Mouse (Mus musculus): ENCODE data around the gene Elmo1.
"Not testable (repeated sequence)": the region's sequence is repeated elsewhere in the genome, so short reads cannot be mapped to it uniquely, and the experiment has no call there.

Gene Elmo1

DNA sequence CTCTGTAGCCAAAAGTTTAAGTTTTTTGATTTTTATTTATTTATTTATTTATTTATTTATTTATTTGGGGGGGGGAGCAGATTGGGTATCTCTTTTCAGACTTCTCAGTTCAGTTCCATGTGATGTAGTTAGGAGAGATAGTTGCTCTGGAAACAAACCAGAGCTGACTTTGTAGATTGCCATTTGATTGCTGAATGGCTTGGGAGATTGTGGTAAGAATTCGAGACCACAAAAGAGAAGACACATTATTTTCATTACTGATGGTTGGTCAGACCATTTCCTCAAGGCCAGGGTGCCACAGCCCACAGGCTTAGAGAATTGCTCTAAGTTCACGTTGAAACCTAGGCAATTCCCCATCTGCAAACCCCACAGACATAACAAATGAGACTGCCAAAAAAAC lies 544.3 kb downstream of the Elmo1 start:
- not testable (repeated sequence) for DNase-seq

DNA sequence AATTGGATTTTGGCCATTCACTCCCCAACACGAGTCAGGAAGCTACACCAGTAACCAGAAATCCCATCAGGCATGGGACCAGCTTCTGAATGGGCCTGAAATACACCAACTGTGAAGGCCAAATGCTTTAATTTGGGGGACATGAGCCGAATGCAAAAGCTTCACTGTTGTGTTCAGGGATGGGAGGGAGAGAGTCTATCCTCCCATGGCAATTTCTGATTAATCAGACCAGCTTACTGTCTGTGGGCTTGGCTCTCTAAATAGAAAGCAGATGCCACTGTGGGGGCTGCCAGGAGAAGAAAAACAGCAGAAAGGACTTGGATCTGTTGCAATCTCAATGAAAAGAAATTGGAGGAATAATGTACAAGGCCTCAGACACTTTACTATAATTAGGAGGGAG lies 545.2 kb downstream of the Elmo1 start:
- DNase-seq, result no peak

Measured in kidney, postnatal 14 days (tissue).